Mouse (Mus musculus) cerebellum, postnatal 25 days (tissue): Measurements from ENCODE around the gene Sprr1a.
"Not testable (repeated sequence)": the region's sequence is repeated elsewhere in the genome, so short reads cannot be mapped to it uniquely, and the experiment has no call there.

Experiments
- DNase-seq, 2 experiments: peaks; one replicate each; pipeline ENCODE4 v3.0.0; 2021; ENCODE audit warnings: mixed read lengths in 2 of 2

Gene Sprr1a

GRCm38 (mm10) chr3:92485863-92486262 is at the start of gene Sprr1a:
Gene Sprr1a (minus strand): TSS chr3:92485895.
- DNase-seq, result no peak

GRCm38 (mm10) chr3:92534411-92534810 is 48.7 kb upstream of the Sprr1a start, which contains the start of gene 2310046K23Rik:
Gene 2310046K23Rik (minus strand): TSS chr3:92534511.
- DNase-seq, result no peak

- DNase-seq, result no peak
Observed at GRCm38 (mm10) chr3:92512325-92512724, 26.6 kb upstream of the Sprr1a start.

GRCm38 (mm10) chr3:92510786-92511185 is 25.1 kb upstream of the Sprr1a start:
- no peak for DNase-seq

GRCm38 (mm10) chr3:92508185-92508584 is 22.5 kb upstream of the Sprr1a start:
- DNase-seq, result no peak

GRCm38 (mm10) chr3:92503528-92503927 is 17.8 kb upstream of the Sprr1a start:
- no peak for DNase-seq

- no peak for DNase-seq
Observed at GRCm38 (mm10) chr3:92500393-92500792, 14.7 kb upstream of the Sprr1a start, which contains the start of gene Sprr4. Gene Sprr4 (minus strand): TSS chr3:92500493.

- DNase-seq, result not testable (repeated sequence)
Observed at GRCm38 (mm10) chr3:92490262-92490661, 4.6 kb upstream of the Sprr1a start.

GRCm38 (mm10) chr3:92486307-92486706 is 612 bp upstream of the Sprr1a start:
- no peak for DNase-seq

- DNase-seq, result not testable (repeated sequence)
Observed at GRCm38 (mm10) chr3:92481249-92481648, 4.4 kb downstream of the Sprr1a start.

GRCm38 (mm10) chr3:92470111-92470510 is 15.6 kb downstream of the Sprr1a start:
- no peak for DNase-seq

- DNase-seq, result no peak
Observed at GRCm38 (mm10) chr3:92467424-92467823, 18.3 kb downstream of the Sprr1a start.

- DNase-seq, result no peak
Observed at GRCm38 (mm10) chr3:92466576-92466975, 19.1 kb downstream of the Sprr1a start.

- no peak for DNase-seq
Observed at GRCm38 (mm10) chr3:92458620-92459019, 27.1 kb downstream of the Sprr1a start, which contains the start of gene Sprr3. Gene Sprr3 (minus strand): TSS chr3:92458720.

- no peak for DNase-seq
Observed at GRCm38 (mm10) chr3:92455151-92455550, 30.5 kb downstream of the Sprr1a start.

GRCm38 (mm10) chr3:92440177-92440576 is 45.5 kb downstream of the Sprr1a start:
- no peak for DNase-seq

GRCm38 (mm10) chr3:92438689-92439088 is 47.0 kb downstream of the Sprr1a start, which contains the start of gene Sprr1b:
Gene Sprr1b (minus strand): TSS chr3:92438789.
- DNase-seq, result no peak
